Mouse (Mus musculus): ENCODE results near the gene Plekho1.

GRCm38 (mm10) chr3:95980276-95980970 lies 15.4 kb downstream of the Plekho1 start:
- no peak for TF ChIP-seq CTCF (conservative IDR thresholded peaks at IDR 0.05; ENCODE audit: low read length)
- TF ChIP-seq NANOG (IDR thresholded peaks at IDR 0.05; ENCODE audit: borderline replicate concordance, low read length): no peak

All from E14TG2a.4 (cell line).